Mouse (Mus musculus) bone marrow, adult 2 months (tissue): ENCODE data around the gene Rbm25.

Experiments
- CTCF ChIP-seq: fragments of 200-500 bp; IDR thresholded peaks from 2 replicates; pipeline ENCODE4 v1.5.1; 2011; ENCODE audit warnings: low read length, control low read depth; ENCODE audit not compliant: control insufficient read depth, insufficient read depth
- POLR2A ChIP-seq: fragments of 200-500 bp; IDR thresholded peaks from 2 replicates; pipeline ENCODE4 v1.6.1; 2011; ENCODE audit warnings: low read depth, mild to moderate bottlenecking, control low read depth, low read length, borderline replicate concordance; ENCODE audit not compliant: control insufficient read depth

- no peak for TF ChIP-seq POLR2A
- TF ChIP-seq CTCF, result no peak
Measured at GRCm38 (mm10) chr12:83689087-83689432, 58.0 kb downstream of the Rbm25 start.
